Mouse (Mus musculus) hindbrain, embryonic 16.5 days (tissue): ENCODE data around the gene Slfn5. TPM values are rescaled to one million over a fixed set of nuclear protein-coding genes. Genes with fewer than 3 reads are reported as not detected.

ENCODE experiments used
- ATAC-seq: fragments of 200-750 bp; cut with Nextera tagmentation; 2 replicates; pipeline ENCODE4 v1.8.0; 2017; ENCODE audit warnings: moderate TSS enrichment, moderate library complexity
- H3K27ac ChIP-seq: fragments of 300-500 bp; sonication (generic); 2 replicates; pipeline ENCODE4 v1.5.1; 2014; ENCODE audit warnings: low read depth, mild to moderate bottlenecking, control low read depth, low read length, moderate library complexity
- H3K27me3 ChIP-seq: fragments of 300-500 bp; sonication (generic); replicated peaks from 2 replicates; pipeline ENCODE4 v1.6.1; 2014; ENCODE audit warnings: low read length; ENCODE audit not compliant: control insufficient read depth, insufficient read depth
- H3K36me3 ChIP-seq: fragments of 300-500 bp; sonication (generic); 2 replicates; pipeline ENCODE4 v1.6.1; 2014; ENCODE audit warnings: mild to moderate bottlenecking, low read length, moderate library complexity, mixed read lengths; ENCODE audit not compliant: control insufficient read depth, insufficient read depth
- H3K4me1 ChIP-seq: fragments of 300-500 bp; sonication (generic); 2 replicates; pipeline ENCODE4 v1.6.1; 2014; ENCODE audit warnings: low read depth, low read length; ENCODE audit not compliant: control insufficient read depth, insufficient read depth
- H3K4me2 ChIP-seq: fragments of 300-500 bp; sonication (generic); 2 replicates; pipeline ENCODE4 v1.6.1; 2014; ENCODE audit warnings: mild to moderate bottlenecking, low read length, control low read depth, moderate library complexity
- H3K4me3 ChIP-seq: fragments of 300-500 bp; sonication (generic); 2 replicates; pipeline ENCODE4 v1.5.1; 2014; ENCODE audit warnings: mild to moderate bottlenecking, low read length, control low read depth, moderate library complexity
- H3K9ac ChIP-seq: fragments of 300-500 bp; sonication (generic); 2 replicates; pipeline ENCODE4 v1.6.1; 2014; ENCODE audit warnings: low read depth, mild to moderate bottlenecking, control low read depth, low read length, moderate library complexity
- H3K9me3 ChIP-seq: fragments of 300-500 bp; sonication (generic); 2 replicates; pipeline ENCODE4 v1.6.1; 2014; ENCODE audit warnings: mild to moderate bottlenecking, low read length, moderate library complexity; ENCODE audit not compliant: control insufficient read depth
- WGBS: fragments of 180-500 bp; shearing (Covaris S2); extraction: QIAGEN DNeasy Blood & Tissue Kit; methylation state at CpG from one replicate; pipeline ENCODE4 v1.1.7; 2014; 5-methylcytosine and 5-hydroxymethylcytosine counted together
- polyA plus RNA-seq: library from polyadenylated mRNA; unstranded; fragments of >200 nt; fragmentation: Nextera tagmentation; extraction: Ambion mirVana; gene quantifications from 2 replicates; pipeline ENCODE4 v1.2.1, GENCODE M21; 2015

The Slfn5 gene
- 1.3 and 1.9 TPM in 2 replicates for polyA plus RNA-seq

GRCm38 (mm10) chr11:82950736-82951481 lies at the start of gene Slfn5:
Gene Slfn5 (plus strand): TSS chr11:82951349.
- no peak within 1 kb of the TSS for H3K27ac ChIP-seq
- WGBS: 12% methylated on average over 10 of the region's 10 CpGs
- ATAC-seq: no peak
- no peaks in the 10 kb centered on the region for H3K36me3 ChIP-seq
- no peaks in the 10 kb centered on the region for H3K9me3 ChIP-seq
- H3K4me1 ChIP-seq: no peaks in the 10 kb centered on the region
- H3K4me3 ChIP-seq: peak within 1 kb of the TSS; percentile 17; the same call in 1 of the 2 replicates
- peak within 1 kb of the TSS; percentile 25; the same call in 1 of the 2 replicates for H3K4me2 ChIP-seq
- H3K9ac ChIP-seq: no peak within 1 kb of the TSS; the same call in 1 of the 2 replicates
- H3K27me3 ChIP-seq: peaks cover 19% of the 10 kb centered on the region

GRCm38 (mm10) chr11:82901606-82902310 lies 49.4 kb upstream of the Slfn5 start:
- H3K36me3 ChIP-seq: peaks cover 45% of the 10 kb centered on the region
- no peak; the same call in 1 of the 2 replicates for ATAC-seq
- no peaks in the 10 kb centered on the region for H3K27me3 ChIP-seq
- H3K4me2 ChIP-seq: no peak overlapping the region
- no peak overlapping the region for H3K27ac ChIP-seq
- H3K4me1 ChIP-seq: no peaks in the 10 kb centered on the region
- H3K4me3 ChIP-seq: no peak overlapping the region
- H3K9me3 ChIP-seq: no peaks in the 10 kb centered on the region
- WGBS: 88% methylated on average over 20 of the region's 20 CpGs
- H3K9ac ChIP-seq: no peak overlapping the region

GRCm38 (mm10) chr11:82904952-82905351 lies 46.2 kb upstream of the Slfn5 start:
- no peak overlapping the region for H3K4me3 ChIP-seq
- H3K9me3 ChIP-seq: no peaks in the 10 kb centered on the region
- peaks cover 38% of the 10 kb centered on the region for H3K36me3 ChIP-seq
- H3K27ac ChIP-seq: no peak overlapping the region
- 68% methylated on average over 8 of the region's 8 CpGs for WGBS
- no peak overlapping the region for H3K9ac ChIP-seq
- no peak overlapping the region for H3K4me2 ChIP-seq
- no peaks in the 10 kb centered on the region for H3K27me3 ChIP-seq
- ATAC-seq: no peak
- H3K4me1 ChIP-seq: peaks cover 8% of the 10 kb centered on the region

- H3K27ac ChIP-seq: no peak overlapping the region
- H3K4me1 ChIP-seq: peaks cover 8% of the 10 kb centered on the region
- peaks cover 30% of the 10 kb centered on the region for H3K36me3 ChIP-seq
- 95% methylated on average over 5 of the region's 5 CpGs for WGBS
- ATAC-seq: no peak
- H3K4me3 ChIP-seq: no peak overlapping the region
- H3K27me3 ChIP-seq: peaks cover 2% of the 10 kb centered on the region
- no peak overlapping the region for H3K4me2 ChIP-seq
- no peaks in the 10 kb centered on the region for H3K9me3 ChIP-seq
- no peak overlapping the region for H3K9ac ChIP-seq
Measured at GRCm38 (mm10) chr11:82905816-82906215, 45.3 kb upstream of the Slfn5 start.

- peak; percentile 88 for ATAC-seq
- Histone ChIP-seq H3K9ac (peak within 1 kb of the TSS; percentile 81), H3K4me1 (peaks cover 8% of the 10 kb centered on the region), H3K27ac (peak within 1 kb of the TSS; percentile 37; the same call in 1 of the 2 replicates), H3K27me3 (peaks cover 3% of the 10 kb centered on the region), H3K4me2 (peak within 1 kb of the TSS; percentile 63), H3K36me3 (peaks cover 18% of the 10 kb centered on the region), H3K4me3 (peak within 1 kb of the TSS; percentile 67), H3K9me3 (no peaks in the 10 kb centered on the region)
- WGBS: 1% methylated on average over 71 of the region's 73 CpGs
Measured at GRCm38 (mm10) chr11:82907651-82908607, 43.2 kb upstream of the Slfn5 start, which contains the start of gene Nle1. Gene Nle1 (minus strand): TSS chr11:82908411.

GRCm38 (mm10) chr11:82908608-82908989 lies 42.5 kb upstream of the Slfn5 start:
- Histone ChIP-seq H3K36me3 (peaks cover 17% of the 10 kb centered on the region), H3K9ac (no peak overlapping the region), H3K4me3 (peak overlapping the region; percentile 67; the same call in 1 of the 2 replicates), H3K27ac (no peak overlapping the region), H3K4me2 (peak overlapping the region; percentile 40), H3K4me1 (peaks cover 8% of the 10 kb centered on the region), H3K9me3 (no peaks in the 10 kb centered on the region), H3K27me3 (peaks cover 3% of the 10 kb centered on the region)
- ATAC-seq: no peak
- 77% methylated on average over 3 of the region's 10 CpGs for WGBS

GRCm38 (mm10) chr11:82910250-82910649 lies 40.9 kb upstream of the Slfn5 start, which contains the start of gene Unc45b:
Gene Unc45b (plus strand): TSS chr11:82910550.
- Histone ChIP-seq H3K9me3 (no peaks in the 10 kb centered on the region), H3K4me1 (peaks cover 8% of the 10 kb centered on the region), H3K4me2 (no peak within 1 kb of the TSS), H3K27ac (no peak within 1 kb of the TSS), H3K36me3 (peaks cover 7% of the 10 kb centered on the region), H3K4me3 (no peak within 1 kb of the TSS), H3K9ac (no peak within 1 kb of the TSS; the same call in 1 of the 2 replicates), H3K27me3 (peaks cover 6% of the 10 kb centered on the region)
- no peak for ATAC-seq
- 88% methylated on average over 4 of the region's 4 CpGs for WGBS

GRCm38 (mm10) chr11:82910679-82911389 lies 40.3 kb upstream of the Slfn5 start:
- Histone ChIP-seq H3K4me3 (no peak overlapping the region), H3K27me3 (peaks cover 6% of the 10 kb centered on the region), H3K36me3 (peaks cover 2% of the 10 kb centered on the region), H3K4me2 (no peak overlapping the region), H3K4me1 (peaks cover 8% of the 10 kb centered on the region), H3K9ac (no peak overlapping the region; the same call in 1 of the 2 replicates), H3K27ac (no peak overlapping the region), H3K9me3 (no peaks in the 10 kb centered on the region)
- WGBS: 84% methylated on average over 11 of the region's 11 CpGs
- ATAC-seq: no peak
